Mouse (Mus musculus): Measurements from ENCODE around the gene Epsti1. TPM values are rescaled to one million over a fixed set of nuclear protein-coding genes. Genes with fewer than 3 reads are reported as not detected.

The Epsti1 gene
- 11.1 and 13.2 TPM in 2 replicates for total RNA-seq (2015)
- 29.6 and 36.9 TPM in 2 replicates for total RNA-seq (2017)

- ATAC-seq (replicated peaks; ENCODE audit: poor library complexity) = peak; percentile 76
These were observed at the start of gene Epsti1 for GRCm38 (mm10) chr14:77904171-77904762. Gene Epsti1 (plus strand): TSS chr14:77904239.

GRCm38 (mm10) chr14:77859894-77860293 lies 44.1 kb upstream of the Epsti1 start:
- no peak for ATAC-seq (replicated peaks; ENCODE audit: poor library complexity)

- ATAC-seq (replicated peaks; ENCODE audit: poor library complexity) = no peak
These were observed 43.0 kb upstream of the Epsti1 start for GRCm38 (mm10) chr14:77860841-77861560.

GRCm38 (mm10) chr14:77864051-77864450 lies 40.0 kb upstream of the Epsti1 start:
- ATAC-seq (replicated peaks; ENCODE audit: poor library complexity) = peak; percentile 66

GRCm38 (mm10) chr14:77864510-77864909 lies 39.5 kb upstream of the Epsti1 start:
- ATAC-seq (replicated peaks; ENCODE audit: poor library complexity) = peak; percentile 23; the same call in 1 of the 2 replicates

GRCm38 (mm10) chr14:77867601-77868000 lies 36.4 kb upstream of the Epsti1 start:
- no peak for ATAC-seq (replicated peaks; ENCODE audit: poor library complexity)

GRCm38 (mm10) chr14:77870926-77871325 lies 33.1 kb upstream of the Epsti1 start:
- no peak for ATAC-seq (replicated peaks; ENCODE audit: poor library complexity)

- peak; percentile 56 for ATAC-seq (replicated peaks; ENCODE audit: poor library complexity)
These were observed 32.6 kb upstream of the Epsti1 start for GRCm38 (mm10) chr14:77871380-77871975.

GRCm38 (mm10) chr14:77874304-77875241 lies 29.5 kb upstream of the Epsti1 start, which contains the start of gene Dnajc15:
Gene Dnajc15 (minus strand): TSS chr14:77875125.
- ATAC-seq (replicated peaks; ENCODE audit: poor library complexity) = peak; percentile 89

- ATAC-seq (replicated peaks; ENCODE audit: poor library complexity) = no peak
These were observed 27.8 kb upstream of the Epsti1 start for GRCm38 (mm10) chr14:77876199-77876598.

- peak; percentile 66 for ATAC-seq (replicated peaks; ENCODE audit: poor library complexity)
These were observed 26.2 kb upstream of the Epsti1 start for GRCm38 (mm10) chr14:77877876-77878275.

- no peak for ATAC-seq (replicated peaks; ENCODE audit: poor library complexity)
These were observed 22.0 kb upstream of the Epsti1 start for GRCm38 (mm10) chr14:77881998-77882397.

GRCm38 (mm10) chr14:77882669-77883068 lies 21.4 kb upstream of the Epsti1 start:
- ATAC-seq (replicated peaks; ENCODE audit: poor library complexity) = no peak

GRCm38 (mm10) chr14:77886376-77886775 lies 17.7 kb upstream of the Epsti1 start:
- no peak for ATAC-seq (replicated peaks; ENCODE audit: poor library complexity)

GRCm38 (mm10) chr14:77886941-77887340 lies 17.1 kb upstream of the Epsti1 start:
- ATAC-seq (replicated peaks; ENCODE audit: poor library complexity) = no peak

GRCm38 (mm10) chr14:77889911-77890310 lies 14.1 kb upstream of the Epsti1 start:
- 0 out of 2 replicates have a peak, but pooled peaks have one; percentile 46 for ATAC-seq (replicated peaks; ENCODE audit: poor library complexity)

- no peak for ATAC-seq (replicated peaks; ENCODE audit: poor library complexity)
These were observed 8.1 kb upstream of the Epsti1 start for GRCm38 (mm10) chr14:77895951-77896350.

GRCm38 (mm10) chr14:77902541-77902940 lies 1.5 kb upstream of the Epsti1 start:
- ATAC-seq (replicated peaks; ENCODE audit: poor library complexity) = no peak

GRCm38 (mm10) chr14:77905466-77905865 lies 1.4 kb downstream of the Epsti1 start:
- ATAC-seq (replicated peaks; ENCODE audit: poor library complexity) = no peak

- no peak for ATAC-seq (replicated peaks; ENCODE audit: poor library complexity)
These were observed 2.5 kb downstream of the Epsti1 start for GRCm38 (mm10) chr14:77906586-77906985.

- ATAC-seq (replicated peaks; ENCODE audit: poor library complexity) = no peak
These were observed 11.7 kb downstream of the Epsti1 start for GRCm38 (mm10) chr14:77915776-77916175.

Data from megakaryocyte progenitor cell, adult 5-6 weeks (primary cell).